15 mouse cellular contexts compared by ENCODE assay signal in genomic region chr9:62082986-62083385, GRCm38 (mm10). TPM values are rescaled to one million over a fixed set of nuclear protein-coding genes. Genes with fewer than 3 reads are reported as not detected.
DNase-seq lines count a peak whose midpoint lies in the region; ATAC-seq and TF ChIP-seq lines count a peak whose summit lies in the region.
"Had no signal": no experiment of that assay in that cellular context is flagged by ENCODE, and none has a peak within 500 bp of the region (broad histone marks: within the 10 kb centered on the region; RNA-seq: fewer than 3 reads in every experiment).

No protein-coding gene starts in this region.

- H3K27ac ChIP-seq in liver, postnatal 0 days (ENCODE audit: low read depth) = no peak overlapping the region
- H3K27ac ChIP-seq: hindbrain, postnatal 0 days; kidney, embryonic 15.5 days; limb, embryonic 15.5 days had no signal

- TF ChIP-seq CTCF in G1E (IDR thresholded peaks at IDR 0.05; ENCODE audit: low read depth, low read length) = no peak
- no peak for TF ChIP-seq CTCF in liver, postnatal 0 days (IDR thresholded peaks at IDR 0.05; ENCODE audit: low read depth)

- 16% methylated on average over 2 of the region's 2 CpGs for WGBS in liver, postnatal 0 days (ENCODE audit: insufficient replicate concordance)

- H3K9ac ChIP-seq in liver, postnatal 0 days (replicated peaks) = no peak overlapping the region
- H3K9ac ChIP-seq: kidney, embryonic 15.5 days; limb, embryonic 15.5 days had no signal

- H3K27me3 ChIP-seq in G1E (ENCODE audit: insufficient read depth, low read length) = no peaks in the 10 kb centered on the region
- no peaks in the 10 kb centered on the region for H3K27me3 ChIP-seq in liver, postnatal 0 days (ENCODE audit: insufficient read depth, low read length)
- H3K27me3 ChIP-seq: CH12.LX; kidney, embryonic 15.5 days; limb, embryonic 15.5 days had no signal

- no peak overlapping the region for H3K4me3 ChIP-seq in G1E (ENCODE audit: low read depth, low read length)
- H3K4me3 ChIP-seq in liver, postnatal 0 days (ENCODE audit: low read depth, low read length) = no peak overlapping the region
- H3K4me3 ChIP-seq: kidney, embryonic 15.5 days; limb, embryonic 15.5 days had no signal

- peaks cover 24% of the 10 kb centered on the region for H3K36me3 ChIP-seq in G1E (replicated peaks)
- no peaks in the 10 kb centered on the region for H3K36me3 ChIP-seq in liver, postnatal 0 days (replicated peaks; ENCODE audit: insufficient read depth, low read length)
- H3K36me3 ChIP-seq: kidney, embryonic 15.5 days had no signal

- H3K4me1 ChIP-seq in G1E (ENCODE audit: insufficient read depth, low read depth, low read length) = peaks cover 35% of the 10 kb centered on the region
- 0 out of 2 replicates have a peak, but pooled peaks cover 2% of the 10 kb centered on the region for H3K4me1 ChIP-seq in liver, postnatal 0 days (ENCODE audit: insufficient read depth)
- H3K4me1 ChIP-seq: kidney, embryonic 15.5 days; limb, embryonic 15.5 days had no signal

- H3K4me2 ChIP-seq in liver, postnatal 0 days (ENCODE audit: low read depth, low read length) = no peak overlapping the region
- H3K4me2 ChIP-seq: kidney, embryonic 15.5 days; limb, embryonic 15.5 days had no signal

- peak; percentile 24; the same call in 1 of the 2 replicates for TF ChIP-seq EP300 in liver, postnatal 0 days (IDR thresholded peaks at IDR 0.05; ENCODE audit: low read depth)

- H3K9me3 ChIP-seq in G1E (replicated peaks) = no peaks in the 10 kb centered on the region; the same call in 1 of the 2 replicates
- no peaks in the 10 kb centered on the region for H3K9me3 ChIP-seq in liver, postnatal 0 days (ENCODE audit: low read length)
- H3K9me3 ChIP-seq: kidney, embryonic 15.5 days; limb, embryonic 15.5 days had no signal

- ATAC-seq in G1E (ENCODE audit: extremely low read depth, insufficient number of reproducible peaks, low FRiP score, poor library complexity, severe bottlenecking) = peak; percentile 94
- no peak for ATAC-seq in liver, postnatal 0 days
- ATAC-seq: forebrain, embryonic 16.5 days; hindbrain, postnatal 0 days had no signal

- peak; percentile 84 for DNase-seq in heart, adult 11 months
- no peak for DNase-seq in heart, adult 8-10 months (ENCODE audit: low spot score)
- DNase-seq in G1E (ENCODE audit: low spot score) (peak; percentile 45), adipocyte (ENCODE audit: low spot score) (no peak)
- DNase-seq in c-Kit-positive CD71-positive TER-119-negative erythroid progenitor cells, embryonic 14.5 days (ENCODE audit: low read depth) = peak; percentile 47
- DNase-seq in liver, postnatal 0 days = no peak
- DNase-seq in ovary, adult 18-20 months (ENCODE audit: low spot score) = no peak
- no peak for DNase-seq in spleen, adult 12 weeks (ENCODE audit: low spot score)
- DNase-seq: cerebellum, adult 11 months; thymus, postnatal 14 days had no signal

RNA-seq across cellular contexts. Expression of gene Glce, which starts 39.5 kb away (rescaled TPM):
- 10 to 100 TPM in 3 of 4 experiments, 1 to 10 TPM in 1; 9.2 to 12.0 (median 11.0) TPM for total RNA-seq in heart, adult 8-10 months (2022)
- total RNA-seq in G1E (2014; fragmentation: Nextera tagmentation) (20.5 and 22.3 TPM in 2 replicates), G1E (2017) (16.1 and 18.5 TPM in 2 replicates)
- polyA plus RNA-seq in G1E (2012) = 2.9 and 6.9 TPM in 2 replicates
- 4.6 and 5.4 TPM in 2 replicates for polyA plus RNA-seq in liver, postnatal 0 days (2015; fragmentation: Nextera tagmentation; extraction: Ambion mirVana)

RNA-seq across cellular contexts. Expression of gene Paqr5, which starts 56.3 kb away (rescaled TPM):
- not detected for total RNA-seq in heart, adult 8-10 months (2022)
- not detected in 2 replicates for total RNA-seq in G1E (2014; fragmentation: Nextera tagmentation)
- 0.06 and 0.22 TPM in 2 replicates for total RNA-seq in G1E (2017)
- not detected in 2 replicates for polyA plus RNA-seq in G1E (2012)
- 0.16 and 0.17 TPM in 2 replicates for polyA plus RNA-seq in liver, postnatal 0 days (2015; fragmentation: Nextera tagmentation; extraction: Ambion mirVana)

Comparison
In these comparisons a context has a peak if more than half of its experiments do, and no peak if none do; other contexts are left out.
1. DNase-seq: peak in heart, adult 11 months (single experiment), G1E (single experiment) and c-Kit-positive CD71-positive TER-119-negative erythroid progenitor cells, embryonic 14.5 days (single experiment); none in heart, adult 8-10 months (single experiment), liver, postnatal 0 days (single experiment), ovary, adult 18-20 months (single experiment), spleen, adult 12 weeks (single experiment) and adipocyte (single experiment).